Mouse (Mus musculus) thymus, adult 2 months (tissue): Measurements from ENCODE around the gene Spout1. TPM values are rescaled to one million over a fixed set of nuclear protein-coding genes. Genes with fewer than 3 reads are reported as not detected.

Source experiments
- DNase-seq: peaks from one replicate; pipeline ENCODE4 v3.0.0; 2021
- H3K27ac ChIP-seq: fragments of 200-500 bp; 2 replicates; pipeline ENCODE4 v1.5.1; 2012; ENCODE audit warnings: low read length, control low read depth; ENCODE audit not compliant: control insufficient read depth, insufficient read depth
- H3K27me3 ChIP-seq: fragments of 200-500 bp; 2 replicates; pipeline ENCODE4 v1.6.1; 2012; ENCODE audit warnings: mild to moderate bottlenecking, low read length, moderate library complexity, mixed read lengths; ENCODE audit not compliant: control insufficient read depth, insufficient read depth
- H3K36me3 ChIP-seq: fragments of 200-500 bp; 2 replicates; pipeline ENCODE4 v1.6.1; 2012; ENCODE audit warnings: mild to moderate bottlenecking, low read length, moderate library complexity; ENCODE audit not compliant: control insufficient read depth, insufficient read depth
- H3K4me1 ChIP-seq: fragments of 200-500 bp; replicated peaks from 2 replicates; pipeline ENCODE4 v1.6.1; 2012; ENCODE audit warnings: low read length; ENCODE audit not compliant: control insufficient read depth, insufficient read depth
- H3K4me3 ChIP-seq: fragments of 200-500 bp; 2 replicates; pipeline ENCODE4 v1.5.1; 2012; ENCODE audit warnings: mild to moderate bottlenecking, low read length, control low read depth, moderate library complexity; ENCODE audit not compliant: control insufficient read depth, insufficient read depth
- CTCF ChIP-seq: fragments of 200-500 bp; IDR thresholded peaks from 2 replicates; pipeline ENCODE4 v1.5.1; 2012; ENCODE audit warnings: mild to moderate bottlenecking, control low read depth, low read length, moderate library complexity, borderline replicate concordance; ENCODE audit not compliant: control insufficient read depth, poor library complexity, insufficient read depth; ENCODE audit errors: extremely low read depth
- POLR2A ChIP-seq: fragments of 200-500 bp; IDR thresholded peaks from 2 replicates; pipeline ENCODE4 v1.6.1; 2012; ENCODE audit warnings: mild to moderate bottlenecking, low read length, control low read depth, moderate library complexity; ENCODE audit not compliant: control insufficient read depth, poor library complexity, insufficient read depth; ENCODE audit errors: extremely low read depth
- WGBS: fragments of 180-500 bp; shearing (Covaris S2); methylation state at CpG from one replicate; pipeline ENCODE4 v1.1.7; 2018; 5-methylcytosine and 5-hydroxymethylcytosine counted together
- polyA plus RNA-seq: library from polyadenylated mRNA; depleted of rRNA; stranded (reverse); fragments of >200 nt; gene quantifications from 2 replicates; pipeline ENCODE4 v1.2.3, GENCODE M21; 2012

Spout1 gene
- polyA plus RNA-seq, 1 experiment, result 44.9 TPM

- WGBS, result 92% methylated on average over 5 of the region's 5 CpGs
- no peak overlapping the region for H3K4me3 ChIP-seq
- no peaks in the 10 kb centered on the region for H3K36me3 ChIP-seq
- TF ChIP-seq CTCF, result no peak
- TF ChIP-seq POLR2A, result no peak
- no peak for DNase-seq
- H3K27ac ChIP-seq, result no peak overlapping the region
- H3K4me1 ChIP-seq, result peaks cover 7% of the 10 kb centered on the region
- H3K27me3 ChIP-seq, result no peaks in the 10 kb centered on the region
These were observed 22.2 kb upstream of the Spout1 start for GRCm38 (mm10) chr2:30200388-30200925.

- no peak for TF ChIP-seq POLR2A
- TF ChIP-seq CTCF, result no peak
- Histone ChIP-seq H3K27ac (no peak overlapping the region), H3K4me1 (peaks cover 4% of the 10 kb centered on the region), H3K27me3 (no peaks in the 10 kb centered on the region), H3K36me3 (no peaks in the 10 kb centered on the region), H3K4me3 (no peak overlapping the region)
- 92% methylated on average over 1 of the region's 1 CpGs for WGBS
- no peak for DNase-seq
These were observed 21.7 kb upstream of the Spout1 start for GRCm38 (mm10) chr2:30199984-30200383.

GRCm38 (mm10) chr2:30198021-30198420 lies 19.8 kb upstream of the Spout1 start:
- no peak for TF ChIP-seq POLR2A
- no peak for TF ChIP-seq CTCF
- Histone ChIP-seq H3K4me1 (no peaks in the 10 kb centered on the region), H3K27ac (no peak overlapping the region), H3K36me3 (no peaks in the 10 kb centered on the region), H3K4me3 (no peak overlapping the region), H3K27me3 (no peaks in the 10 kb centered on the region)
- 95% methylated on average over 4 of the region's 4 CpGs for WGBS
- DNase-seq, result no peak

GRCm38 (mm10) chr2:30194656-30195055 lies 16.4 kb upstream of the Spout1 start:
- H3K4me1 ChIP-seq, result no peaks in the 10 kb centered on the region
- TF ChIP-seq POLR2A (no peak), CTCF (no peak)
- no peaks in the 10 kb centered on the region for H3K27me3 ChIP-seq
- DNase-seq, result no peak
- 93% methylated on average over 3 of the region's 3 CpGs for WGBS
- no peaks in the 10 kb centered on the region for H3K36me3 ChIP-seq
- no peak overlapping the region for H3K4me3 ChIP-seq
- no peak overlapping the region for H3K27ac ChIP-seq

- Histone ChIP-seq H3K4me1 (no peaks in the 10 kb centered on the region), H3K36me3 (no peaks in the 10 kb centered on the region), H3K27me3 (no peaks in the 10 kb centered on the region), H3K27ac (no peak overlapping the region), H3K4me3 (no peak overlapping the region)
- DNase-seq, result no peak
- WGBS, result 96% methylated on average over 12 of the region's 12 CpGs
- TF ChIP-seq POLR2A (no peak), CTCF (no peak)
These were observed 13.7 kb upstream of the Spout1 start for GRCm38 (mm10) chr2:30191790-30192580.

- Histone ChIP-seq H3K27ac (no peak overlapping the region), H3K36me3 (no peaks in the 10 kb centered on the region), H3K27me3 (no peaks in the 10 kb centered on the region), H3K4me3 (no peak overlapping the region), H3K4me1 (no peaks in the 10 kb centered on the region)
- TF ChIP-seq CTCF (no peak), POLR2A (no peak)
- no peak for DNase-seq
- WGBS, result 96% methylated on average over 3 of the region's 3 CpGs
These were observed 7.4 kb upstream of the Spout1 start for GRCm38 (mm10) chr2:30185681-30186080.

GRCm38 (mm10) chr2:30185276-30185675 lies 7.0 kb upstream of the Spout1 start:
- WGBS, result 96% methylated on average over 6 of the region's 6 CpGs
- DNase-seq, result no peak
- no peak for TF ChIP-seq POLR2A
- TF ChIP-seq CTCF, result no peak
- no peaks in the 10 kb centered on the region for H3K4me1 ChIP-seq
- no peaks in the 10 kb centered on the region for H3K27me3 ChIP-seq
- no peak overlapping the region for H3K4me3 ChIP-seq
- H3K36me3 ChIP-seq, result no peaks in the 10 kb centered on the region
- no peak overlapping the region for H3K27ac ChIP-seq
